Mouse (Mus musculus) megakaryocyte, adult 5-6 weeks (primary cell): ENCODE results near the gene Zfp12. TPM values are rescaled to one million over a fixed set of nuclear protein-coding genes. Genes with fewer than 3 reads are reported as not detected.

Experiments used
- ATAC-seq: 2 replicates; pipeline ENCODE4 v1.8.0; 2016; ENCODE audit warnings: mild to moderate bottlenecking, inconsistent platforms; ENCODE audit not compliant: poor library complexity, severe bottlenecking
- total RNA-seq, 2 experiments: library from RNA; stranded (forward) in 1 of 2; stranded (reverse) in 1 of 2; fragments of 153-499, 151-499 nt in 1 of 2; fragments of 221-1000, 200-1000 nt in 1 of 2; gene quantifications; 2 replicates each; pipeline versions ENCODE4 v1.2.3 to v1.2.4; 2015 to 2017

Gene Zfp12
- total RNA-seq, 2 experiments from 2014 or later, result 1.5 to 6.7 TPM

DNA sequence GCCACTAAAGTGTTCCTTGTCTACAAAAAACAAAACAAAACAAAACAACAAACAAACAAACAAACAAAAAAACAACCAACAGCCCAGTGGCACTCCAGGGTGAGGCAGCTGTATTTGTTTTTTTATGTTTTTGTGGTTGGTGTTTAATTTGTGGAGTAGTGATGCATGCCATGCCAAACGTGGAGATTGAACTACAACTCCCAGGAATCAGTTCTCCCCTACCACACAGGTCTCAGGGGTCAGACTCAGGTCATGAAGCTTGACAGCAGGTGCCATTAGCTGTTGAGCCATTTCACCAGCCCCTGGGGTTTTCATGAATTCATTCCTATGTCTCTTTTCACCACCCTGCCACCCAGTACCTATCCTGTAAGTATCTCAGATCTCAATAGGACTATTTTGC lies 30.4 kb downstream of the Zfp12 start:
- no peak for ATAC-seq

DNA sequence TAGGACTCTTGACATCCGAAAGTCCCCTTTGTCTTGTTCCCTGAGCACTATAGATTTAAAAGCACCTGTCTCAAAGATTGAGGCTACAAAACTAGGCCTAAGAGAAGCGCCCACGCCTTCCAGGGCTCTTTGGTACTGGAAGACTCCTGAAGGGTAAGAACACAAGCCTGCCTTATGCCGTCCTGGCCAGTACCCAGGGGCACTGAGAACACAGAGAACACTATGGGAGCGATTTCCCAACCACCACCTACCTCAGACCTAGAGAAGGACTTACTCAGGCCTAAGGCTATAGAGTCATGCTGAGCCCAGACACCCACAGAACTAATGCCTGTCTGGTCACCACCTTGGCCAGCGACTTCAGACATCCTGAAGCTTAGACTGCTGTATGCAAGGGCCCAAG lies 31.8 kb downstream of the Zfp12 start:
- ATAC-seq, result no peak

DNA sequence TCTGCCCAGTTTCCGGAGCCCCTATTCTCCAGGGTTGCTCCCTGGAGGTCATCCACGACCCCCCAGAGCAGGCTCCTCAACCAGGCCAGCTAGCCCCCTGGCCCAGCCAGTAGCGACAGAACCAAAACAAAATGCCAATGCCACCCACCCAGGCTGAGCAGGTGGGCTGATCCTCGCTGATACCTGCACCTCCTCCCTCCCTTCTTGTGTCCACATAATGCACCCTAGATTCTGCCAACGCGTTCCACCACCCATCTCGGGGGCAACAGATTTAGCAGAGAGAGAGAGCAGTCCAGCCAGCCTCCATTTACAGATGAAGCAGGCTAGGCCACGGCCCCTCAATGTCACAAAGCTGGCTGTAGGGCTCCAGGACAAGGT lies 34.0 kb downstream of the Zfp12 start:
- ATAC-seq, result no peak

DNA sequence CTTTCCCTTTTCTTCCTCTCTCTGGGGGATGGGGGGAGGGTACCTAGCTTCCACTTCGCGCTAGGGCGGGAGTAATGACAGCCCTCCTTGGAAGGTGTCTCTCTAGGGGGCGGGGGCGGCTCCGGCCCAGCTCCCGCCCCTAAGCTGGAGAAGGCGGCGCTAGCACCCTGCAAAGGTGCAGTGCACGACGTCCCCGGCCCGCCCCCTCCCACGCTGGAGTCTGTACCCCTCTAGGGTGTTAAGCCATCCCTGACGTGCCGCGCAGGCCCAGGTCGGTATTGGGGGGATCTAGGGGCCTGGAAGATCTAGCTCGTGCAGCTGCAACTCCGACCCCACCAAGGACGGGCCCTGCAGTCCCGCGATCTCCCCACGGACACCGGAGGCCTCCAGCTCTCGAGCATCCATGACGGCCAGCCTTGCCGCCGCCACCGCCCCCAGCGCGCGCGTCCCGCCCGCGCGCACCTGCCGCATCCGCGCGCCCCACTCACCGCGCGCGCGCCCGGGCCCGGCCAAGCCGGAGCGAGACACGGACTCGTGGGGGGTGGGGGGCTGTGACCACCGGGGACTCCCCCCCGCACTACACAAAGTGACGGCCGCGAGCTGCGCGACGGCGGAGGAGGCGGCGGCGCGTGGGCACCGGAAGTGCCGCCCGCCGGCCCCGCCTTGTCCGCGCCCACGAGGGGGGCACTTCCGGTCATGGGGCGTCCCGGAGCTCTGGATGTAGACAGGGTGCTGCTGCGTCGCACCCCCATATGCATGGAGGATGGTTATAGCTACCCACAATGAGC lies 34.6 kb downstream of the Zfp12 start, which contains the start of gene Zfp316:
Gene Zfp316, minus strand, starts transcription at position 660 of the 788 bp plus-strand sequence.
- ATAC-seq, result peak; percentile 75

GRCm38 (mm10) chr5:143270151-143270519 lies 35.2 kb downstream of the Zfp12 start:
- ATAC-seq, result peak; percentile 16; the same call in 1 of the 2 replicates

GRCm38 (mm10) chr5:143271642-143272041 lies 36.7 kb downstream of the Zfp12 start:
- ATAC-seq, result no peak

GRCm38 (mm10) chr5:143272108-143272507 lies 37.1 kb downstream of the Zfp12 start:
- ATAC-seq, result peak; percentile 25; the same call in 1 of the 2 replicates

GRCm38 (mm10) chr5:143272540-143273330 lies 37.8 kb downstream of the Zfp12 start:
- ATAC-seq, result peak; percentile 20; the same call in 1 of the 2 replicates

DNA sequence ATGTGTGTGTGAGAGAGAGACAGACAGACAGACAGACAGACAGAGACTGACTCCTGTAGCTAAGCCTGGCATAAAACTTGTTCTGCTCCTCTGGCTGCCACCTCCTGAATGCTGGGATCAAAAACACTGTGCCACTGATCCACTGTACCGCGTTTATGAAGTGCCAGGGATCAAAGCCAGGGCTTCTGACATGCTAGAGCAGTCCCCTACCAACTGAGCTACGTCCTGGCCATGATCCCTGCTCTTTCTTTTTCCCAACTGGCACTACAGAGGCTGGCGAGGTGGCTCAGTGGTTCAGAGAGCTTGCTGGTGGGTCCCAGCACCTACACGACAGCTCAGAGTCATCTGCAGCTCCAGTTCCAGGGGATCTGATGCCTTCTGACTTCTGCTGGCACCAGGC lies 40.8 kb downstream of the Zfp12 start:
- no peak for ATAC-seq

DNA sequence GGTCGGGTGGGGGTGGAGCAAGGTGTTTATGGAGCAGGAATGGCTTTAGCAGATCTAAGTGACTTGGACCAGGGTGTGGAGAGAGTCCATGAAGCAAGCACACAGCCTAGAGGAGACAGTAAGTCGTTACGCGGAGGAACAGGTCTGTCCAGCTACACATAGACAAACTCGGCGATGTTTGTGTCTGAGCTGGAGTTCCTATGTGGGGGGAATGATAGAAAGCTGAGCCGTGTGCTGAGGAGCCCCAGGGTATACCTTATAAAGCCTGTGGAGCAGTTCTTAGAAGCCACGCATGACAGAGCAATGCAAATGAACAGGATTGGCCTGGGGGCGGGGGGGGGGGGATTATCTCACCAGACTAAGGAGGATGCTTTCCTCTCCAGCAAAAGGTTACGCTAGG lies 44.3 kb downstream of the Zfp12 start:
- ATAC-seq, result no peak

GRCm38 (mm10) chr5:143284762-143285161 lies 49.8 kb downstream of the Zfp12 start:
- no peak for ATAC-seq

- peak; percentile 62 for ATAC-seq
These were observed 52.9 kb downstream of the Zfp12 start for GRCm38 (mm10) chr5:143287774-143288328.

GRCm38 (mm10) chr5:143288378-143288911 lies 53.5 kb downstream of the Zfp12 start:
- peak; percentile 58 for ATAC-seq

DNA sequence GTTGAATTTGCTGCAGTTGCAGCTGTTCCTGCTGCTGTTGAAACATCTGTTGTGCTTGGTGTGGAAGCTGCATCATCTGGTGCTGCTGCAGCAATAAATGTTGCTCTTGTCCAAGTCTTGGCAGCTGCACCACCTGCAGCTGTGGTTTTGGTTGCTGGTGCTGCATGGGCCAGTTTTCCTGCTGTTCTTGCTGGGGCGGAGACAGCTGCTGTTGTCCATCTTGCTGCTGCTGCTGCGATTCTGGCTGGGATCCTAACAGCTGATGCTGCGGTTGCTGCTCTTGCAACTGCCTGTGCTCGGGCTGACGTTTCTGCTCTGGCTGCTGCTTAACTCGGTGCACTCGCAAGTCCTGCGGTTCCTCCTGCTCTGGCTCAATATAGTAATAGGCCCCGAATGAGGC lies 54.3 kb downstream of the Zfp12 start:
- ATAC-seq, result no peak

DNA sequence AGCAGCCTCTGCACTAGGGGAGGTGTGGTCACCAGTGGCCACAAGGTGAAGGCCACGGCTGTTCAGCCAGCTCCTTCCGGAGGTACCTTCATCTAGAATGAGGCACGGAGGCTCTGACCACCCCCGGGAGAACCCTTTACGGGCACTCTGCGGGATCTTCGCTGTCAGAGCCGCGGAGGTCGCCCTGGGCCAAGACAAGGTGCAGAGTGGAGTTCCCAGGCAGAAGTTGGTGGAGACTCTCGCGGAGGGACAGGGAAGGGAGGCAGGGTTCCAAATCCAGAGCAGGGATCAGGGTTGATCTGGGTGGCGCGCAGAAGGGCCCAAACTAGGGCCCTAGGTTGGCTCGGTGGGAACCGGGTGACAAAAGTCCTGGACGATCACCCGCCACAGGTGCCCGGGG lies 57.9 kb downstream of the Zfp12 start:
- ATAC-seq, result no peak

DNA sequence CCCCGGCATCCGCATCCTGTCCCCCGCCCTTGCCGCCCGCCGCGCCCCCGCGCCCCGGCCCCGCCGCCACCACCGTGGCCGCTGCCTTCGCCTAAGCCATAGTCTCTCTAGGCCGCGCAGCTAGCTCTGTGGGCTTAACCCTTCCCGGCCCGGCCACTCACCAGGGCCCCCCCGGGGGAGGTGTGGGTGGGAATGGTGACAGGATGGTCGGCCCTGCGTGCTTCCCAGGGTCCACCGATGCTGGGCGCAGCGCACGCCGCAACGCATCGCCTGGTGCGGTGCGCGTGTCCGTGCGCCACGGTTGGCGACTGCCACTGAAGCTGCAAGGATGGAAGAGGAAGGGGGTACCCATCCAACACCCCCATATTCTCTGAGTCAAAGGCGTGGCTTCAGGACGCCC lies 58.4 kb downstream of the Zfp12 start, which contains the start of gene Zfp853:
Gene Zfp853, minus strand, starts transcription at position 220 of the 400 bp plus-strand sequence.
- ATAC-seq, result no peak

DNA sequence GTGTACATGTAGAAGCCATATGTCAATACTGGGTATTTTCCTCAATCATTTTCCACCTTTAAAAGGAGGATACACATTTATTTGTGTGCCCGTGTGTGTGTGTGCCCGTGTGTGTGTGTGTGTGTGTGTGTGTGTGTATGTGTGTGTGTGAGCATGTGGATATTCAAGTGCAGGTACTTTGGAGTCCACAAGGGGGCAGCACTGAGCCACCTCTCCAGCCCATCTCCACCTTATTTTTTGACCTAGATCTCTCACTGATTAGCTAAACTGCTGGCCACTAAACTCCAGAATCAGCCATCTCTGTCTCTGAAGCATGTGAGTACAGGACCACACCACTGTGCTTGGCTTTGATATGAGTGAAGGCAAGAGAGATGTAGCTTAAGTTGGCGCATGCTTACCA lies 59.9 kb downstream of the Zfp12 start:
- no peak for ATAC-seq

GRCm38 (mm10) chr5:143295330-143295729 lies 60.4 kb downstream of the Zfp12 start:
- ATAC-seq, result no peak

GRCm38 (mm10) chr5:143297986-143298385 lies 63.0 kb downstream of the Zfp12 start:
- no peak for ATAC-seq

- ATAC-seq, result no peak
These were observed 63.4 kb downstream of the Zfp12 start for GRCm38 (mm10) chr5:143298391-143298790.
